Mouse (Mus musculus) T-cell, adult 66 days (primary cell): ENCODE measurements around the gene Pigb. TPM values are rescaled to one million over a fixed set of nuclear protein-coding genes. Genes with fewer than 3 reads are reported as not detected.

Source experiments
- total RNA-seq, 2 experiments: library from RNA; stranded (reverse); gene quantifications; 3 replicates in 1 of 2; 4 replicates in 1 of 2; pipeline ENCODE4 v1.2.4; 2023

Gene Pigb
- 10 to 100 TPM; 15.1 to 18.4 TPM for total RNA-seq

DNA sequence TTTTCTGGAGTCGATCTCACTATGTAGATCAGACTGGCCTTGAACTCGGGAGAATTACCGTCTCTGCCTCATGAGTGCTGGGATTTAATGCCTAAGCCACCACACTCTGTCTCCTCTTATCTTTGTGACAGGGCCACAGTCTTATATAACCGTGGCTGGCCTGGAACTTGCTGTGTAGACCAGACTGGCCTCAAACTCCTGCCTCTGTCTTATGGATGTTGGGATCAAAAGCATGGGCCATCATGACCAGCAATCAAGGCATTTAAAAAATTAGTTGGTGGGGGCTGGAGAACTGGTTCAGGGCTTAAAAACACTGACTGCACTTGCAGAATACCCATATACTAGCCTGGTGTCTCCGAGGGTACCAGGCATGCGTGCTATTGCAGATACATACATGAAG lies at the start of gene Pigb:
Pigb (minus strand) TSS at position 299 of the 400 bp plus-strand sequence.

DNA sequence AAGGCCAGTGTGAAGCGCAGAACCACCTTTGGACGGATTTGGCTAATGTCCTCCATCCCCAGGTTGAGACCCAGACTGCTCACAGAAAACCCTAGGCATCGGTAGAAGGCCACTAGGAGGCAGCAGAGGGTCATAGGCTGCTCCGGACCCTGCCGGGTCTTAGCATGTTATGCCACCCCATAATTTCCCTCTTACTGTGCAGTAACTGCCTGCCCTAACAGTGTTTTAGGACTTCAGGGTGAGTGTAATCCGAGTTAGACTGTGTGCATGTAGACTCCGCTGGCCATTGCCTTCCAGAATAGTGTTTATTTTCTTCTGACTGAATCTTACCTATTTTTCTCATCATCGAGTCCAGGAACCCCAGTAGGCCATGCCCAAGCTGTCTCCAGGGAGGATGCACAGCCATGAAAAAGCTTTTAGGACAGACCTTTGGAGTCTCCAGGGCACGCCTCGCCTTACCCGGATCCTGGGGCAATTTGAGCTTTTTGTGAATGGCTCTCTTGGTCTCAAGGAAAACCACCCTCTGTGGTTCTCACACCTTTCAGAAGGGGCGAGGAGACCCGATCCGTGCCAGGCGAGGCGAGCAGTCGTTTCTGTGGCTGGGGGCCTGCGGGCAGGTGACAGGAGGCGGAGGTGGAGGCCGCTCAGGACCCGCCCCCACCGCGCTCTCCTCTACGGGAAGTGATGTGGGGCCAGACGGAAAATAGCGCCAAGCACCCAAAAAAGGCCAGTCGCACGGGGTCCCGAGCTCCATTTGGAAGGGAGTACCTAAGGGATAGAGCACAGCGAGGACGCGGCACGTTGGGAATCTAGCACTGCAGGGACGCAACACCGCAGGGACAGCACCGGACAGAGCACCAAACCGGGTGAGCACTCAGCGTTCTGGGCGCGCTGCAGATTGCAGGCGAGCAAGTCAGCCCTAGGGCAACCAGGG lies 4.2 kb upstream of the Pigb start, which contains the start of gene Rab27a:
Rab27a (plus strand) TSS at position 709 of the 934 bp plus-strand sequence.

DNA sequence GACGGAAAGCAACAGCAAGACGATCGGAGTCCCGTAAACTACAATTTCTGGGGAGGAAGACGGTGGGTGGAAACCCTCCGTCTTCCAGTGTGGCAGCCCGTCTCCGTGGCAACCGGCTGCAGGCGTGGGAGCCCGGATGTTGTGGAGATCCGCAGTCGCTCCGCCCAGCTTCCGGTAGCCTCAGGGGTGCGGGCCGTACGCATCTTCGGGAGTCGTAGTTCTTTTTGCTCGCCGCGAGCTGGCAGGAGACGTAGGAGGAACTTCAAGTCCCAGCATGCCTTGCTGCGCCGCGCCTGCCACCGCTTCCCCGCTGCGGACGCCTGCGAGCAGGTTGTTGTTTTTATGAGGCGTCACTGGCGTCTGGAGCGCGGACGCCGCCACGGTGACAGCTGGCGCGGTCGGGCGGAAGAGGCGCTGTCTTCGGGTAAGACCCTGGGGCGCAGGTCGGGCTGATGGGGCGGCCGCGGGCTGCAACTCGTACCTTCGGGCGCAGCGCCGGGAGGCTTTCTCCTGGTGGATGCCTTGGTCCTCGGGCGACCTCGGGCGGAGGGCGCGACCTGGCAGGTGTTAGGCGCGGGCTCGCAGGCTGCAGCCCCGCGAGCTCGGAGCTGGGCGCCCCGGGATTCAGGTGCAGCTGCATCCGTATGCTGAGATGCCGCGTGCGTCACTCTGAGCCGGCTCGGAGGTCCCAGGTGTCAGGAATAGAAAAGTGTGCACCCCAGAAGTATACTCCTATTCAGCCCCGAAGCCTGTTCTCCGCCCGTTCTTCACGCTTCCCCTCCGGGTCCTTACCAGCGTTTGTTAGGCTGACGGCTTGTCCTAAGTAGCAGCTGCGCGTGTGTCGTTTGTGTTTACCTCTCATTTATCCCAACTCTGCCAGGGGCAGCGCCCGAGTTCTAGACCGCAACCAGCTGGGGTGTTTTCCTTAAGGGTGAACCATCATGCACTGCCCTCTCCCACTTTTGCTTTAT lies 54.6 kb downstream of the Pigb start, which contains the start of the genes Ccpg1os and Ccpg1:
Ccpg1os (minus strand) TSS at position 133 of the 971 bp plus-strand sequence.
Ccpg1 (plus strand) TSS at position 180 of the 971 bp plus-strand sequence.

DNA sequence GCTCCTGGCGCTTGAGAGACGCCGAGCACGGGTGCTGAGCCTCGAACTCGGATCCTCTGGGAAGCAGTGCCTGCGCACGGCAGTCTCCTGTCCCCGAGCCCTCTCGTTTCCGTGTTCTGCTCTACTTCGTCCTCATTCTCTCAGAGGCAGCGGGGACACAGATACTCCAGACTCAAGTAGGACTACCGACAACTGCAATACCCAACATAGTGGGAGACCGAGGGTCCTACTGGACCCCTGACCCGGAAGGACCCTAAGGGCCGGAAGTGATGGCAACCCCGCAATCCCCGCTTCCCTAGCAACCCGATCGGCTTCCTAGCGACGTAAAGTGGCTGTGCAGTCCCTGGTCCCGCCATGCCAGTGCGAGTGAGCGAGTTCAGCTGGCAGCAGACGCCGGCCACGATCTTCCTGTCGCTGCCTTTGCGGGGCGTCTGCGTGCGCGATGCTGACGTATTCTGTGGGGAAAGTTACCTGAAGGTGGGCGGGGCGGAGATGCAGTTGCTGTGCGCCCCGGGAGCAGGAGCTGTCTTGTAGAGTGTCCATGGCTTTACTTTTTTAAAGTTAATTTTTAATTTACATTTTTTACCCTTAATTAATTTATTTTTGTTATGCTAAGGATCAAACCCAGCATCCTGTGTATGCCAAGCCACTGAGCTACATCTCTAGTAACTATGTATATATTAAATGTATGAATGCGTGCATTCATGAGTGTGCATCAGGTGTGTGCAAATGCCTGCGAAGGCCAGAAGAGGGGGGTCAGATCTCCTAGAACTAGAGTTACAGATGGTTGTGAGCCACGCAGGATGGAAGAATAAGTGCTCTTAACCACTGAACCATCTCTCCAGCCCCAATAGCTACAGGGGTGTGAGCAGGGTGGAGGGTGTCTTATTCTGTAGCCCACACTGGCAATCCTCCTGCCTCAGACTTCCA lies 81.4 kb downstream of the Pigb start, which contains the start of the genes Dyx1c1 and Gm44503:
Dyx1c1 (plus strand) TSS at position 265 of the 930 bp plus-strand sequence.
Gm44503 (plus strand) TSS at position 332 of the 930 bp plus-strand sequence.

Other genes starting within 250 kb of the Pigb start
- under 1 TPM; 0.09 TPM for gene Prtg, start 233.5 kb downstream of the Pigb start, total RNA-seq
- gene Pygo1, start 114.7 kb downstream of the Pigb start, total RNA-seq = not detected
- gene Dyx1c1, start 81.6 kb downstream of the Pigb start, total RNA-seq = 1 to 10 TPM; 1.7 TPM
- not detected for gene Gm44503, start 81.5 kb downstream of the Pigb start, total RNA-seq
- 1 to 10 TPM; 4.7 to 6.0 TPM for gene Ccpg1os, start 55.0 kb downstream of the Pigb start, total RNA-seq
- gene Ccpg1, start 54.9 kb downstream of the Pigb start, total RNA-seq = 100 to 1,000 TPM in 1 of 2 experiments, 10 to 100 TPM in 1; 91.2 to 107 TPM
- gene Rab27a, start 4.5 kb upstream of the Pigb start, total RNA-seq = 10 to 100 TPM; 60.2 to 65.5 TPM
- gene Khdc3, start 61.5 kb upstream of the Pigb start, total RNA-seq = 10 to 100 TPM in 1 of 2 experiments, 1 to 10 TPM in 1; 9.6 to 10.9 TPM
- not detected for gene Gm20509, start 62.1 kb upstream of the Pigb start, total RNA-seq
- gene Rsl24d1, start 73.0 kb upstream of the Pigb start, total RNA-seq = 10 to 100 TPM; 71.7 to 73.4 TPM